Mouse (Mus musculus): ENCODE measurements around the gene Rngtt. TPM values are rescaled to one million over a fixed set of nuclear protein-coding genes. Genes with fewer than 3 reads are reported as not detected.
A peak's percentile ranks its signal among the peaks of the same experiment; 100 is the strongest.

Gene Rngtt
- polyA plus RNA-seq (2012; rRNA removed), result 10.3 and 11.5 TPM in 2 replicates

- TF ChIP-seq CTCF (IDR thresholded peaks at IDR 0.05; ENCODE audit: borderline replicate concordance, insufficient read depth, low read depth, low read length) (no peak), POLR2A (IDR thresholded peaks at IDR 0.05; ENCODE audit: borderline replicate concordance, insufficient read depth, low read length) (peak; percentile 51; the same call in 1 of the 2 replicates)
- H3K27ac ChIP-seq (ENCODE audit: insufficient read depth, low read length), result no peak within 1 kb of the TSS
- 3% methylated on average over 60 of the region's 60 CpGs for WGBS
- no peaks in the 10 kb centered on the region for H3K27me3 ChIP-seq (ENCODE audit: control insufficient read depth, insufficient read depth, low read length)
- H3K4me1 ChIP-seq (ENCODE audit: control insufficient read depth, insufficient read depth, low read length), result peaks cover 3% of the 10 kb centered on the region
- peak; percentile 93 to 95 for DNase-seq
- peak within 1 kb of the TSS; percentile 69 for H3K4me3 ChIP-seq (replicated peaks; ENCODE audit: insufficient read depth, low read depth, low read length)
Measured at GRCm38 (mm10) chr4:33309764-33310757, at the start of gene Rngtt. Gene Rngtt, plus strand, starts transcription at chr4:33310311.

DNA sequence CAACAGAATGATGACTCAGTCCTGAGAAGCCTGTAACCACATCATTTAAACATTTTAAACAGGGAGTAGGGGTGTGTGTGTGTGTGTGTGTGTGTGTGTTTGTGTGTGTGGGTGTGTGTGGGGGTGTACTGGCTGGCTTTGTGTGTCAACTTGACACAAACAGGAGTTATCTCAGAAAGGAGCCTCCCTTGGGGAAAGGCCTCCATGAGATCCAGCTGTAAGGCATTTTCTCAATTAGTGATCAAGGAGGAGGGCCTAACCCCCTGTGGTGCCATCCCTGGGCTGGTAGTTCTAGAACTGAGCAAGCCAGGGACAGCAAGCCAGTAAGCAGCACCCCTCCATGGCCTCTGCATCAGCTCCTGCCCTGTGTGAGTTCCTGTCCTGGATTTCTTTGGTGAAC, 49.8 kb upstream of the Rngtt start:
- no peak overlapping the region for H3K27ac ChIP-seq (ENCODE audit: insufficient read depth, low read length)

DNA sequence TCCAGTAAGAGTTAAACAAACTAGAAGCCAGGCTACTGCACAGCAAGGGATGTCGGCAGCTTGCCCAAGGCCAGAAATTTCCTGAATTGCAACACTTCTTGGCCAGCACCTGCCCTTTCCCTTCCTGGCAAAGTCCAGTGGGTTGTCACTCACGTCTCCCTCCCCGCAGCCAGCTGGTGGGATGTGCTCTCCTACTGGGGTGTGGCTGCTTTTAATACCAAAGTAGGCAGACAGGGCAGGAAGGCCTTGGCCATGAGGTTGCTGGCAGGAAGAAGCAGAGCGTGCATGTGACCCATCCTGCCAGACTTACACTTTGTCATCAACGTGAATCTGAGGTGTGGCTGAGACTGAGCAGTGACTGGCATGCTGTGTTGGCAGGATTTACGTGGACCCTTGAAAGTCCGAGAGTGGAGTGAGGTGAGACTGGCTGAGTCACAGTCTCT, 48.8 kb upstream of the Rngtt start:
- Histone ChIP-seq H3K27me3 (ENCODE audit: control insufficient read depth, insufficient read depth, low read length) (no peaks in the 10 kb centered on the region; the same call in 1 of the 2 replicates), H3K4me3 (replicated peaks; ENCODE audit: insufficient read depth, low read depth, low read length) (peak overlapping the region; percentile 39), H3K4me1 (ENCODE audit: control insufficient read depth, insufficient read depth, low read length) (peaks cover 8% of the 10 kb centered on the region), H3K27ac (ENCODE audit: insufficient read depth, low read length) (no peak overlapping the region)
- TF ChIP-seq POLR2A (IDR thresholded peaks at IDR 0.05; ENCODE audit: borderline replicate concordance, insufficient read depth, low read length), result no peak
- TF ChIP-seq CTCF (IDR thresholded peaks at IDR 0.05; ENCODE audit: borderline replicate concordance, insufficient read depth, low read depth, low read length), result no peak
- peak; percentile 85 to 89 for DNase-seq
- under 1% methylated on average over 7 of the region's 7 CpGs for WGBS

More for the DNA sequence above, 49.8 kb upstream of the Rngtt start:
- no peak for DNase-seq
- Histone ChIP-seq H3K4me3 (replicated peaks; ENCODE audit: insufficient read depth, low read depth, low read length) (no peak overlapping the region), H3K4me1 (ENCODE audit: control insufficient read depth, insufficient read depth, low read length) (peaks cover 8% of the 10 kb centered on the region), H3K27me3 (ENCODE audit: control insufficient read depth, insufficient read depth, low read length) (no peaks in the 10 kb centered on the region; the same call in 1 of the 2 replicates)
- TF ChIP-seq POLR2A (IDR thresholded peaks at IDR 0.05; ENCODE audit: borderline replicate concordance, insufficient read depth, low read length) (no peak), CTCF (IDR thresholded peaks at IDR 0.05; ENCODE audit: borderline replicate concordance, insufficient read depth, low read depth, low read length) (no peak)

DNA sequence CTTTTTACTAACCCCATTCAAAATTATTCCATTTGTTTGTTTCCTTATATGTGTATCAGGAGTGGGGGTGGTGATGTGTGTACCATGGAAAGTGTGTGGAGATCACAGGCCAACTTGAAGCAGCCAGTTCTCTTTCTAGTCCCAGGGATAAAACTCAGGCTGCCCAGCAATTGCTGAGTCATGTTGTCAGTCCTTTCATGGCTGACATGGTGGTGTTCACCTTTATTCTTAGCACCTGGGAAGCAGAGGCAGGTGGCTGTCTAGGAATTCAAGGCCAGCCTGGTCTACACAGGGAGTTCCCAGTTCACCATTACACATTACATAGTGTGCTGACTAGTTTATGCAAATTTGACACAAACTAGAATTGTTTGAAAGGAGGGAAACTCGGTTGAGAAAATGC, 47.2 kb upstream of the Rngtt start:
- H3K27me3 ChIP-seq (ENCODE audit: control insufficient read depth, insufficient read depth, low read length), result no peaks in the 10 kb centered on the region; the same call in 1 of the 2 replicates
- no peak for TF ChIP-seq POLR2A (IDR thresholded peaks at IDR 0.05; ENCODE audit: borderline replicate concordance, insufficient read depth, low read length)
- no peak for TF ChIP-seq CTCF (IDR thresholded peaks at IDR 0.05; ENCODE audit: borderline replicate concordance, insufficient read depth, low read depth, low read length)
- 79% methylated on average over 1 of the region's 1 CpGs for WGBS
- H3K4me3 ChIP-seq (replicated peaks; ENCODE audit: insufficient read depth, low read depth, low read length), result no peak overlapping the region
- DNase-seq, result no peak
- peaks cover 8% of the 10 kb centered on the region for H3K4me1 ChIP-seq (ENCODE audit: control insufficient read depth, insufficient read depth, low read length)
- no peak overlapping the region for H3K27ac ChIP-seq (ENCODE audit: insufficient read depth, low read length)

DNA sequence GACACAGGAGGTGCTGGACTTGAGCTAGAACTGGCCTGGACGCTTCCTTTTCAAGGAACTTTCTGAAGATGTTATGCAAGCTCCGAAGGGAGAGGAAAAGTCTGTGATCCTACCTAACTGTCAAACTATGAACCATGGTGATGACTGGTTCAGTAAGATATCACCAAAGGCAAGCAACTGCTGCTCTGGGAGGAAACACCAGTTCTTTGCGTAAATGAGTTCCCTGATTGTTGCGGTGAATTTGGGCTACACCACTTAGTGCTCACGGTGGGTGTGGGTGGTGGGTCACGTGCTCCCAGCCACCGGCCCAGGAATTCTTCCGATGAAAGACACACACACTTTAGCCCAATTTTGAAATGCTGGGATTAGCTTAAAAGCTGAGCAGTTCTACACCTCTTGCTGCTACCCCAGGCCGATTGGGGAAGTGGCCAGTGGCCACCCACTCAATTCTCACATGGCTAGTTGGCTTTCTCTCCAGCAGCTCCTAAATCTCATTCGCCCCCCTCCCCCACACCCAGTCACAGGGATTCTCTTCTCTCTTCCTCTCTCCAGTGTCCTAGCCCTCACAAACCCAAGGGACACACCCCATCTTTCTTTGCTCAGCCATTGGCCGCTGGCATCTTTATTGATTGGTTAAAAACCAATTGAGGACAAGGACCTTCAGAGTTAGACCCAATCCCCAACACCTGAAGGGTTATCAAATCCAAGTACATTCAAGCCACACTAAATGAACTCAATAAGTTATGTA, 45.0 kb upstream of the Rngtt start:
- Histone ChIP-seq H3K4me1 (ENCODE audit: control insufficient read depth, insufficient read depth, low read length) (peaks cover 8% of the 10 kb centered on the region), H3K27me3 (ENCODE audit: control insufficient read depth, insufficient read depth, low read length) (no peaks in the 10 kb centered on the region; the same call in 1 of the 2 replicates), H3K27ac (ENCODE audit: insufficient read depth, low read length) (no peak overlapping the region), H3K4me3 (replicated peaks; ENCODE audit: insufficient read depth, low read depth, low read length) (no peak overlapping the region)
- no peak for TF ChIP-seq POLR2A (IDR thresholded peaks at IDR 0.05; ENCODE audit: borderline replicate concordance, insufficient read depth, low read length)
- TF ChIP-seq CTCF (IDR thresholded peaks at IDR 0.05; ENCODE audit: borderline replicate concordance, insufficient read depth, low read depth, low read length), result no peak
- 88% methylated on average over 11 of the region's 11 CpGs for WGBS
- DNase-seq, result no peak

- WGBS, result 84% methylated on average over 11 of the region's 11 CpGs
Measured at GRCm38 (mm10) chr4:33270386-33271314, 39.5 kb upstream of the Rngtt start.

GRCm38 (mm10) chr4:33273437-33273836, 36.7 kb upstream of the Rngtt start:
- DNase-seq, result no peak
- no peak overlapping the region for H3K27ac ChIP-seq (ENCODE audit: insufficient read depth, low read length)
- no peaks in the 10 kb centered on the region for H3K4me1 ChIP-seq (ENCODE audit: control insufficient read depth, insufficient read depth, low read length)
- WGBS, result 76% methylated on average over 3 of the region's 3 CpGs
- no peak for TF ChIP-seq POLR2A (IDR thresholded peaks at IDR 0.05; ENCODE audit: borderline replicate concordance, insufficient read depth, low read length)
- TF ChIP-seq CTCF (IDR thresholded peaks at IDR 0.05; ENCODE audit: borderline replicate concordance, insufficient read depth, low read depth, low read length), result no peak
- H3K4me3 ChIP-seq (replicated peaks; ENCODE audit: insufficient read depth, low read depth, low read length), result no peak overlapping the region
- no peaks in the 10 kb centered on the region for H3K27me3 ChIP-seq (ENCODE audit: control insufficient read depth, insufficient read depth, low read length)

More at GRCm38 (mm10) chr4:33270386-33271314, 39.5 kb upstream of the Rngtt start:
- Histone ChIP-seq H3K27ac (ENCODE audit: insufficient read depth, low read length) (no peak overlapping the region), H3K27me3 (ENCODE audit: control insufficient read depth, insufficient read depth, low read length) (no peaks in the 10 kb centered on the region), H3K4me1 (ENCODE audit: control insufficient read depth, insufficient read depth, low read length) (no peaks in the 10 kb centered on the region), H3K4me3 (replicated peaks; ENCODE audit: insufficient read depth, low read depth, low read length) (no peak overlapping the region)
- TF ChIP-seq POLR2A (IDR thresholded peaks at IDR 0.05; ENCODE audit: borderline replicate concordance, insufficient read depth, low read length) (no peak), CTCF (IDR thresholded peaks at IDR 0.05; ENCODE audit: borderline replicate concordance, insufficient read depth, low read depth, low read length) (no peak)
- no peak for DNase-seq

All from cerebellum, adult 2 months (tissue).